In genomic region chr13:95034715-95035114, GRCm38 (mm10) we compare ENCODE assay signal across 12 mouse cellular contexts. TPM values are rescaled to one million over a fixed set of nuclear protein-coding genes. Genes with fewer than 3 reads are reported as not detected.
A peak's percentile ranks its signal among the peaks of the same experiment; 100 is the strongest.
DNase-seq lines count a peak whose midpoint lies in the region.
"Had no signal": no experiment of that assay in that cellular context is flagged by ENCODE, and none has a peak within 500 bp of the region (broad histone marks: within the 10 kb centered on the region; RNA-seq: fewer than 3 reads in every experiment).

No protein-coding gene starts in this region.

- peak; percentile 66 for DNase-seq in layer of hippocampus, adult 11-12 months (ENCODE audit: low spot score)
- DNase-seq in layer of hippocampus, postnatal 10 days (ENCODE audit: low spot score in 2 of 2) = no peak
- peak; percentile 24 to 28 for DNase-seq in frontal cortex, postnatal 14 days (ENCODE audit: low spot score in 2 of 2)
- peak; percentile 30 to 39 for DNase-seq in layer of hippocampus, postnatal 36 days
- peak; percentile 43 to 76 for DNase-seq in right cerebral cortex, postnatal 36 days (ENCODE audit: low spot score in 2 of 2)
- no peak for DNase-seq in adrenal gland, postnatal 25 days
- DNase-seq in urinary bladder, postnatal 4 days (ENCODE audit: low spot score in 2 of 2) = no peak
- DNase-seq: cerebellum, postnatal 36 days; gastrocnemius, postnatal 14 days; heart, postnatal 14 days; kidney, adult 18-20 months; kidney, postnatal 25 days had no signal

RNA-seq across cellular contexts. Expression of gene Wdr41, which starts 58.6 kb away (rescaled TPM):
- total RNA-seq in layer of hippocampus, postnatal 10 days (2021) = 10 to 100 TPM; 23.7 to 26.7 TPM
- 10 to 100 TPM; 21.2 to 23.0 TPM for total RNA-seq in layer of hippocampus, postnatal 36 days (2021)
- total RNA-seq in adrenal gland, postnatal 25 days (2021) = 17.3 and 22.7 TPM in 2 replicates

Comparison
In these comparisons a context has a peak if more than half of its experiments do, and no peak if none do; other contexts are left out.
1. DNase-seq: peak in layer of hippocampus, adult 11-12 months (single experiment), frontal cortex, postnatal 14 days (2 of 2), layer of hippocampus, postnatal 36 days (2 of 2) and right cerebral cortex, postnatal 36 days (2 of 2); none in layer of hippocampus, postnatal 10 days (0 of 2), adrenal gland, postnatal 25 days (single experiment) and urinary bladder, postnatal 4 days (0 of 2).